Mouse (Mus musculus): ENCODE results near the gene Bahd1. TPM values are rescaled to one million over a fixed set of nuclear protein-coding genes. Genes with fewer than 3 reads are reported as not detected.

Gene Bahd1
- total RNA-seq, 2 experiments from 2014 or later = 40.3 to 42.3 TPM

DNA sequence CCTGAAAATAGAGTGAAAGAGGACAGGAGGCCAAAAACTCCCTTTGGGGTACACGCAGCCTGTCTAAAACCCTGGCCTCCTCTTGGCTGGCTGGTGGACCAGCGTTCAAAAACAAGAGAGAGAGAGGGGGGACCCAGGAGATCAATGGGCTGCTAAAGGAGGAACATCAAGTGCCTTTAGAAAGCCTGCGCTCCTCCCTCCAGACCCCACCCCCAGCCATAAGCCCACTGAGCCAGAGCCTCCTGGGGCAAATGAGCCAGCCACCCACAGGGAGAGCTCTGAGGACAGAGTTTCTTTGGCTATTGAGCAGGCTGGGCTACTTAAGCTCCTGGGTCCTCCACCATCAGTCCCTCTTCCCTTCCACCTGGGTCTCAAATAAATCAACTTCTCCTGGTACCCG lies 1.4 kb upstream of the Bahd1 start:
- no peak for DNase-seq

DNA sequence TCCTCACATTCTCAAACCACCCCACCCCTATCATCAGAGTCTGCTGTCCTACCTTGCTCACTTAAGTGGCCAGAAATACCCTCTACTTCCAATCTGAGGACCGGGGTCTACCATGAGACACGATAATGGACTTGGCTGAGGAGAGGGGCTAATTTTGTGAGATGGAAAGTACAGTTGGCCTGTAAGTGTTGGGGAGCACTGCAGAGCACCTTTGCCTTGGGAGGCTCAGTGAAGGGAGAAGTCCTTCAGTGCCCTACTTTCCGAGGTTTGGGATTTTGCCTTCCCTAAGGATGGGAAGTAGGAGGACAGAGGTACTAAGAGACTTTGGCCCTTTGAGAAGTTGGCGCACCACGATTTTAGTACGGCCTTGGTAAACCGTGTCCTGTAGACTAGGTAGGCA lies 871 bp upstream of the Bahd1 start:
- no peak for DNase-seq

DNA sequence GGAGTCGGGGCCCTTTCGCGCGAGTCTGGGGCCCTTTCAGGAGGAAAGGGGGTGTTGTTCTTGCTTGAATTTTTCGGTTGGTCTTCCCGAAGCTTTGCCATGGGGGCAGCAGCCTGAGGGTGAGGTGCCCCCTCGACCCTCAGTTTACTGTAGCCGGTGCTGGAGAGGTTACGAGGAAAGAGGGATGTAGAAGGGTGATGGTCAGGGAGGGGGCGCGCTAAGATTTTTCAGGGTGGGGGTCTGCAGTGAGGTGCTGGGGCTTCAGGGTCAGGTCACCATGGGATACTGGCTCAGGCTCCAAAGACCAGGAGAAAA lies 606 bp downstream of the Bahd1 start:
- no peak for DNase-seq

- DNase-seq = peak; percentile 99
Measured at GRCm38 (mm10) chr2:118901175-118902031, 1.2 kb downstream of the Bahd1 start.

GRCm38 (mm10) chr2:118902051-118903025 lies 2.2 kb downstream of the Bahd1 start:
- peak; percentile 82 to 85 for DNase-seq

- DNase-seq = peak; percentile 44 to 45
Measured at GRCm38 (mm10) chr2:118903333-118903741, 3.2 kb downstream of the Bahd1 start.

DNA sequence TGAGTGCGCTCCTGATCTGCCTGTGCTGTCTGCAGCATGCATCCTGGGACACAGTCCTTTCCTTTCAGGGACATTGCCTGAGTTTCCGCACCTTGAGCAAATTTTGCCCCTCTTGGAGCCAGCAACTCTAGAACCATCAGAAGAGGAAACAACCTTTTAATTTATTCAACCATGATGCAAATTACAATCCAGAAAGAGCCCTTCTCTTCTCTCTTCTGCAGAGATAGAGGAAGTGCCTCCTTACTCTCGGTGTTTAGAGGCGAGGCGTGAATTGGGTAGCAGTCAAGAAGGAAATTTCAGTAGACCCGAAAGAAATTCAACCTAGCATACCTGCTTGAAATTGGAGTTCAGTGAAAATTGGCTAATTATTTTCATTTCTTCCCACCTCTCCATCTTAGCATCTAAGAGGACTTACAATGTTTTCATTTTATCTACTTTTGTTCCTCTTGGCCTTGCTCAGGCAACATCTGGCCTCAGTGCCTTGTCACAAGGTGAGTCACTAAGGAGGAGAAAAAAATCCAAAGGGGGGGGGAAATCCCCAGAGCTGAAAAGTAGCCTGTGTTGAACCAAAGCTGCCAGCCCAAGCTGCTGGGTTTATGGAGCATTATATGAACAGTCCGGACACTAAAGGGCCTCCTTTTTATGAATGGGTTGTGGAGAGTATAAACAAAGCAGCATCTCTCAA lies 5.4 kb downstream of the Bahd1 start:
- DNase-seq = no peak

DNA sequence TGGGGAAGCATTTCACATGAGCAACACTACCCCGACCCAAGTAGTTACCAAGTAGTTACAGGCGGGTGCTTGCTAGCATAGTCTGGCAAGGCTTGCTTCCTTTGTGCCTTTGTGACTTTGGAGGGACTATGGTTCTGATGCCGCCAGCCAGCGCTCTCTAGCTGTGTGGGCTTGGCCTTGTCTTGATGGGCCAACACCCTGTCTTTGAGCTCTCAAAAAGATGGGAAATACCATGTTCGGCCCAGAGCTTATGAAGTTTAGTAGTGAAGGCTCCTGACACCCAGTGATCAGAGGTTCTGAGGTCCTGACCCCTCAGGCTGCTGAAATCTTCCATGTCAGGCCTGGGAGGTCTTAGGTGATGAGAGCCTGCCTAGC lies 5.9 kb downstream of the Bahd1 start:
- no peak for DNase-seq

GRCm38 (mm10) chr2:118907781-118908180 lies 7.6 kb downstream of the Bahd1 start:
- DNase-seq = no peak

- no peak for DNase-seq
Measured at GRCm38 (mm10) chr2:118909151-118909550, 9.0 kb downstream of the Bahd1 start.

DNA sequence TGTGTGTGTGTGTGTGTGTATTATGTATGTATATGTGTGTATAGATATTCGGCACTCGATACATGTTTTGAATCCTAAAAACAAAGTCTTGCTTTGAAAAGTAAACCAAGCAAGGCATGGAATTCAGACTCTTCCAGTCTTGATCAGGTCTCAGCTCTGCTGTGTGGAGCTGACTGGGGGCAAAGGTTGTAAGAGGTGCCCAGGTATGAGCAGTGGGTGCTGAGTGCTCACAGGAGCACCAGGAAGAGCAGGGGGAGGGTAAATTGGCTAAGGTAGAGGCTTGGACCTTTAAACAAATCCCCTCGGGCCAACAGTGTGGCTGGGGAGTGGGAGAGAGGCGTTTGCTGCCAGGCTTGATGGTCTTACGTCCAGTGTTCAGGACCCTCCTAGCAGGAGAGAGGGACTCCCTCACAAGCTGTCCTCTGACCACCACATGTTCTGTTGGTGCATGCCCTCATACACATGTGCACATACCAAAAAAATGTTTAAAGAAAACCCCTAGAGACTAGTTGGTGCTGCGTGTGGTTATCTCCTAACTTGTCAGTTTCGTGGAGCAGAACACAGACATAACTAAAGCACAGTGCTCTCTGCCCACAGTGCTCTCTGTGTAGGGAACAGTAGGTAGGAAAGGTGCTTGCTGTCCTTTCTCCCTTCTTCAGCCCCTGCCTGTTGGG lies 10.6 kb downstream of the Bahd1 start:
- DNase-seq = no peak

- no peak for DNase-seq
Measured at GRCm38 (mm10) chr2:118912706-118913105, 12.5 kb downstream of the Bahd1 start.

DNA sequence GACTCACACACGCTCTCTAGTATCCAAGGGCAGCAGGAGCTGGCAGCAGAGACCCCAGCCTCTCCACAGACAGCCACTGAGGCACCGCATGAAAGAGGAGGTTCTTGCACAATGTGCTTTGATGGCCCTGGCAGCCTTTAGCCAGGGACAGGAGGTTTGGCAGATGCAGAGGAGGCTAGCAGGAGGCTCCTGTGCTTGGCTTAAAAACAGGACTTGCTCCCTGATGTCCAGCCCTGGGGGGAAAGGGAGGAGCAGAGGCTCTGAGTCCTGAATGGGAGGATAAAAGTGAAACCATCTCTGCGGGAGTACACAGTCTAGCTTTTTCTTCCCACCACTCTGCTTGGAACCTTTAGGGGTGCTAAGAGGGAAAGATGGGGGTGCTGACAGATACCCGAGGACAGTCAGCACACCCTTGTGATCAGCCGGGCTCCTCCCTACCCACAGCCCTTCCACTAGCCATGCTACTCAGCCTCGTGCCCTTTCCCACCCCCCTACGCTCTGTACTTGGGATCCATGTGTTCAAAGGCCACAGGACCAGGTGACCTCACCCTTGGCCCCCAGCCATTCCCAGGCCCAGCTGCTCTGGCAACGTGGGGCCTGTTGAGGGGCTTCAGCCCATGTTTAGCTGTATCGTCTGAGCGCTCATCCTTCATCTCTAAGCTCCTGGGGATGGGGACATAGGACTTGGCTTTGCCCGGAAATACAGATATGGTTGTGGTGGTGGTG lies 13.5 kb downstream of the Bahd1 start:
- peak; percentile 60 to 64 for DNase-seq

DNA sequence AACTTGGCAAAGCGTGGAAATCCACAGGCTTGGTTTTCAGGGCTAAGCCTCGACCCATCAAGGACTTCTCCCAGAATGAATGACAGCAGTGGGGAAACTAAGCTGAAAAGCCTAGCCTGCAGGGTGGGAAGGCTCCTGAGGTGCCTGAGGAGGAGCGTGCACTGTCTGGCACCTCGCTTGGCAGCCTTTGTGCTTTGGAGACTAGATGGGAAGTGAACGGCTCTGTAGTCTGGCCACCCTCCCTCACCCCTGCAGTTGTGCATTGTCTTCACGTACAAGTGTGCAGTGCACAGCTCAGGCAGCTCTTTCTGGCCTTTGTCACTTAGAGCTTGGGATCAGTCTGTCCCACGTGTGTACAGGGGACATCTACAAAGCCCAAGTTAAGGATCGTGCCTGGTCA lies 14.5 kb downstream of the Bahd1 start:
- no peak for DNase-seq

- DNase-seq = no peak
Measured at GRCm38 (mm10) chr2:118916436-118916835, 16.3 kb downstream of the Bahd1 start.

GRCm38 (mm10) chr2:118918543-118918942 lies 18.4 kb downstream of the Bahd1 start:
- no peak for DNase-seq

- no peak for DNase-seq
Measured at GRCm38 (mm10) chr2:118920428-118920827, 20.3 kb downstream of the Bahd1 start.

- DNase-seq = no peak
Measured at GRCm38 (mm10) chr2:118925952-118926351, 25.8 kb downstream of the Bahd1 start.

GRCm38 (mm10) chr2:118926361-118926997 lies 26.3 kb downstream of the Bahd1 start, which contains the start of gene Chst14:
Gene Chst14, plus strand, starts transcription at chr2:118926496.
- peak; percentile 89 to 94 for DNase-seq

DNA sequence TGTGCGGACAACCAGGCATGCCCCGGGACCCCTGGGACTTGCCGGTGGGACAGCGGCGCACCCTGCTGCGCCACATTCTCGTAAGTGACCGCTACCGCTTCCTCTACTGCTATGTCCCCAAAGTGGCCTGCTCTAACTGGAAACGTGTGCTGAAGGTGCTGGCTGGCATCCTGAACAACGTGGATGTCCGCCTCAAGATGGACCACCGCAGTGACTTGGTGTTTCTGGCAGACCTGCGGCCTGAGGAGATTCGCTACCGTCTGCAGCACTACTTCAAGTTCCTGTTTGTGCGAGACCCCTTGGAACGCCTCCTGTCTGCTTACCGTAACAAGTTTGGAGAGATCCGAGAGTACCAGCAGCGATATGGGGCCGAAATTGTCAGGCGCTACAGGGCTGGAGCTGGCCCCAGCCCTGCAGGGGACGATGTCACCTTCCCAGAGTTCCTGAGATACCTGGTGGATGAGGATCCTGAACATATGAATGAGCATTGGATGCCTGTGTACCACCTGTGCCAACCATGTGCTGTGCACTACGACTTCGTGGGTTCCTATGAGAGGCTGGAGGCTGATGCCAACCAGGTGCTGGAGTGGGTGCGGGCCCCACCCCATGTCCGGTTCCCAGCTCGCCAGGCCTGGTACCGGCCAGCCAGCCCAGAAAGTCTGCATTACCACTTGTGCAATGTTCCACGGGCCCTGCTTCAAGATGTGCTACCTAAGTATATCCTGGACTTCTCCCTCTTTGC lies 27.0 kb downstream of the Bahd1 start:
- no peak for DNase-seq

Data from adrenal gland, postnatal 36 days (tissue).